Mouse (Mus musculus) G1E (cell line): ENCODE measurements around the gene Prr19.

Experiments used
- POLR2AphosphoS5 ChIP-seq: IDR thresholded peaks from 2 replicates; pipeline ENCODE4 v1.6.1; 2012; ENCODE audit warnings: low read depth, low read length, inconsistent platforms; ENCODE audit not compliant: insufficient replicate concordance
- TAL1 ChIP-seq: conservative IDR thresholded peaks from 2 replicates; pipeline ENCODE4 v1.6.1; 2012; ENCODE audit warnings: low read depth, low read length, inconsistent platforms, mixed read lengths

- TF ChIP-seq POLR2AphosphoS5 (no peak), TAL1 (no peak)
Observed at GRCm38 (mm10) chr7:25303003-25303684, 1.9 kb downstream of the Prr19 start.
